Mouse (Mus musculus): ENCODE data around the gene Anxa9. TPM values are rescaled to one million over a fixed set of nuclear protein-coding genes. Genes with fewer than 3 reads are reported as not detected.

The Anxa9 gene
- polyA plus RNA-seq, 1 experiment from 2014 or later, result 0.84 TPM

DNA sequence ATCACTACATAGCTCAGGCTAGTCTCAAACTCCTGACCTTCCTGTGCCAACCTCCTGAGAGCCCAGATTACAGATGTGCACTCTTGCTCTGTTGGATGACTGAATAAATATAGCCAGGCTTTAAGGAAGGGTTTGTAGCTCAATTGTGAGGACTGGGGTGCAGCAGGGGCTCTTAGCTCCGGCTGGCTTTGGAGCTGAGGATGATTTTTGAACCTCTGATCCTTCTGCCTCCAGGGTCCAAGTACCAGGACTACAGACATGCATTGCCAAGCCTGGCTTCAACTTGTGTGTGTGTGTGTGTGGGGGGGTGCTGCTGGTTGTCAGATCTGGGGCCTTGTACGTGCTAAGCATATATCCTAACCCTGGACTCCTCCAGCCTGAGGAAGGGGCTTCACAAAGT is 14.1 kb downstream of the Anxa9 start:
- H3K36me3 ChIP-seq (ENCODE audit: control insufficient read depth, insufficient read depth, low read length), result peaks cover 17% of the 10 kb centered on the region
- no peak for ATAC-seq (replicated peaks; ENCODE audit: insufficient number of reproducible peaks, low FRiP score, low TSS enrichment)
- no peaks in the 10 kb centered on the region for H3K9me3 ChIP-seq (replicated peaks; ENCODE audit: control insufficient read depth, low read length)
- no peak overlapping the region for H3K4me3 ChIP-seq (ENCODE audit: low read depth, low read length)
- no peak overlapping the region for H3K9ac ChIP-seq (ENCODE audit: low read depth, low read length)
- WGBS (ENCODE audit: insufficient replicate concordance), result 87% methylated on average over 2 of the region's 2 CpGs
- H3K4me2 ChIP-seq, result no peak overlapping the region
- 0 out of 2 replicates have a peak overlapping the region, but pooled peaks have one; percentile 35 for H3K27ac ChIP-seq (ENCODE audit: low read depth, low read length)
- H3K27me3 ChIP-seq (ENCODE audit: control insufficient read depth, insufficient read depth, low read length), result no peaks in the 10 kb centered on the region
- no peaks in the 10 kb centered on the region for H3K4me1 ChIP-seq (ENCODE audit: control insufficient read depth, insufficient read depth, low read length)

GRCm38 (mm10) chr3:95291041-95291440 is 15.9 kb downstream of the Anxa9 start:
- Histone ChIP-seq H3K9ac (ENCODE audit: low read depth, low read length) (no peak overlapping the region), H3K4me3 (ENCODE audit: low read depth, low read length) (no peak overlapping the region), H3K27ac (ENCODE audit: low read depth, low read length) (no peak overlapping the region), H3K9me3 (replicated peaks; ENCODE audit: control insufficient read depth, low read length) (no peaks in the 10 kb centered on the region), H3K36me3 (ENCODE audit: control insufficient read depth, insufficient read depth, low read length) (peaks cover 20% of the 10 kb centered on the region), H3K4me2 (no peak overlapping the region), H3K27me3 (ENCODE audit: control insufficient read depth, insufficient read depth, low read length) (no peaks in the 10 kb centered on the region), H3K4me1 (ENCODE audit: control insufficient read depth, insufficient read depth, low read length) (no peaks in the 10 kb centered on the region)
- 78% methylated on average over 4 of the region's 4 CpGs for WGBS (ENCODE audit: insufficient replicate concordance)
- ATAC-seq (replicated peaks; ENCODE audit: insufficient number of reproducible peaks, low FRiP score, low TSS enrichment), result no peak

DNA sequence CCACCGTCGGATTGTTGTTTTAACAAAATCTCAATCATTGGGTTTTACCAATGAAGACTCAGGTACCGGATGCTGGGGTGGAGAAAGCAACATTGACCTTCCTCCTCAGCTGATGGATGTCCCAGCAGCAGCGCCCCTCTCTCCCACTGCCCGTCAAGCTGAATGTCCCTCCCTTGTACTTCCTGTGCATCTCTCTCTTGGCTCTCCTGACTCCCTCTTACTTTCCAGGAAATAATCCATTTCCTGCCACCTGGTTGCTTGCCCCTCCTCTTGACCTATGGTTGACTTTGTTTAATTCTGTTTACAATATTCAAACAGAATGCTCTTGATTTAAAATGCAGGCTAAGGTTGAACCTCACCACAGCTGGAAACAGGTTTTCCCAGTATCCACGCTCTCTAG is 16.8 kb downstream of the Anxa9 start:
- 70% methylated on average over 6 of the region's 6 CpGs for WGBS (ENCODE audit: insufficient replicate concordance)
- Histone ChIP-seq H3K9ac (ENCODE audit: low read depth, low read length) (no peak overlapping the region), H3K4me2 (no peak overlapping the region), H3K4me3 (ENCODE audit: low read depth, low read length) (no peak overlapping the region), H3K27ac (ENCODE audit: low read depth, low read length) (no peak overlapping the region), H3K36me3 (ENCODE audit: control insufficient read depth, insufficient read depth, low read length) (peaks cover 16% of the 10 kb centered on the region), H3K27me3 (ENCODE audit: control insufficient read depth, insufficient read depth, low read length) (no peaks in the 10 kb centered on the region), H3K9me3 (replicated peaks; ENCODE audit: control insufficient read depth, low read length) (no peaks in the 10 kb centered on the region), H3K4me1 (ENCODE audit: control insufficient read depth, insufficient read depth, low read length) (no peaks in the 10 kb centered on the region)
- ATAC-seq (replicated peaks; ENCODE audit: insufficient number of reproducible peaks, low FRiP score, low TSS enrichment), result no peak

DNA sequence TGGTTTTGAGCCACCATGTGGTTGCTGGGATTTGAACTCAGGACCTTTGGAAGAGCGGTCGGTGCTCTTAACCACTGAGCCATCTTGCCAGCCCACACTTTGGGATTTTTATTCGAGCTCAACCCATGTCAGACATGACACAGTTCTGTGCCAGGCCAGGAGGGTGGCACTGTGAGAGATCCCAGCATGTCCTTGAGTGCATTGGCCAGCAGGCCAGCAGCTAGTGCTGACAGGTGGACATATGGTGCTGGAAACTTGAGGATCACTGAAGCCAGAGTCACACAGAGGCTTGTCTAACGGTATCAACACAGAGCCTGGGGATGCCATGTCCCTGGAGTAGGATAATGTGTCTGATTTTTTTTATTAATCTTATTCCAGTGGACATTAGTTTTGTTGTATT is 17.6 kb downstream of the Anxa9 start:
- Histone ChIP-seq H3K9ac (ENCODE audit: low read depth, low read length) (no peak overlapping the region), H3K27ac (ENCODE audit: low read depth, low read length) (no peak overlapping the region), H3K4me2 (no peak overlapping the region), H3K9me3 (replicated peaks; ENCODE audit: control insufficient read depth, low read length) (no peaks in the 10 kb centered on the region), H3K27me3 (ENCODE audit: control insufficient read depth, insufficient read depth, low read length) (no peaks in the 10 kb centered on the region), H3K4me3 (ENCODE audit: low read depth, low read length) (no peak overlapping the region), H3K4me1 (ENCODE audit: control insufficient read depth, insufficient read depth, low read length) (peaks cover under 1% of the 10 kb centered on the region; the same call in 1 of the 2 replicates), H3K36me3 (ENCODE audit: control insufficient read depth, insufficient read depth, low read length) (peaks cover 16% of the 10 kb centered on the region)
- WGBS (ENCODE audit: insufficient replicate concordance), result 91% methylated on average over 4 of the region's 4 CpGs
- ATAC-seq (replicated peaks; ENCODE audit: insufficient number of reproducible peaks, low FRiP score, low TSS enrichment), result no peak

GRCm38 (mm10) chr3:95287541-95287940 is 19.4 kb downstream of the Anxa9 start:
- Histone ChIP-seq H3K36me3 (ENCODE audit: control insufficient read depth, insufficient read depth, low read length) (peaks cover 16% of the 10 kb centered on the region), H3K9me3 (replicated peaks; ENCODE audit: control insufficient read depth, low read length) (no peaks in the 10 kb centered on the region)
- WGBS (ENCODE audit: insufficient replicate concordance), result 88% methylated on average over 3 of the region's 3 CpGs

GRCm38 (mm10) chr3:95286510-95286909 is 20.5 kb downstream of the Anxa9 start:
- no peak for ATAC-seq (replicated peaks; ENCODE audit: insufficient number of reproducible peaks, low FRiP score, low TSS enrichment)
- Histone ChIP-seq H3K4me3 (ENCODE audit: low read depth, low read length) (no peak overlapping the region), H3K9ac (ENCODE audit: low read depth, low read length) (no peak overlapping the region), H3K4me1 (ENCODE audit: control insufficient read depth, insufficient read depth, low read length) (peaks cover 6% of the 10 kb centered on the region), H3K9me3 (replicated peaks; ENCODE audit: control insufficient read depth, low read length) (no peaks in the 10 kb centered on the region), H3K4me2 (no peak overlapping the region), H3K27ac (ENCODE audit: low read depth, low read length) (no peak overlapping the region), H3K36me3 (ENCODE audit: control insufficient read depth, insufficient read depth, low read length) (peaks cover 12% of the 10 kb centered on the region), H3K27me3 (ENCODE audit: control insufficient read depth, insufficient read depth, low read length) (no peaks in the 10 kb centered on the region)
- WGBS (ENCODE audit: insufficient replicate concordance), result 72% methylated on average over 7 of the region's 7 CpGs

More at GRCm38 (mm10) chr3:95287541-95287940, 19.4 kb downstream of the Anxa9 start:
- H3K9ac ChIP-seq (ENCODE audit: low read depth, low read length), result no peak overlapping the region
- ATAC-seq (replicated peaks; ENCODE audit: insufficient number of reproducible peaks, low FRiP score, low TSS enrichment), result no peak
- H3K27ac ChIP-seq (ENCODE audit: low read depth, low read length), result no peak overlapping the region
- no peaks in the 10 kb centered on the region for H3K27me3 ChIP-seq (ENCODE audit: control insufficient read depth, insufficient read depth, low read length)
- H3K4me2 ChIP-seq, result no peak overlapping the region
- peaks cover 6% of the 10 kb centered on the region for H3K4me1 ChIP-seq (ENCODE audit: control insufficient read depth, insufficient read depth, low read length)
- no peak overlapping the region for H3K4me3 ChIP-seq (ENCODE audit: low read depth, low read length)

GRCm38 (mm10) chr3:95286011-95286410 is 21.0 kb downstream of the Anxa9 start:
- H3K4me2 ChIP-seq, result no peak overlapping the region
- ATAC-seq (replicated peaks; ENCODE audit: insufficient number of reproducible peaks, low FRiP score, low TSS enrichment), result no peak
- peaks cover 12% of the 10 kb centered on the region for H3K36me3 ChIP-seq (ENCODE audit: control insufficient read depth, insufficient read depth, low read length)
- no peak overlapping the region for H3K9ac ChIP-seq (ENCODE audit: low read depth, low read length)
- WGBS (ENCODE audit: insufficient replicate concordance), result 56% methylated on average over 5 of the region's 5 CpGs
- H3K27ac ChIP-seq (ENCODE audit: low read depth, low read length), result no peak overlapping the region
- peaks cover 6% of the 10 kb centered on the region for H3K4me1 ChIP-seq (ENCODE audit: control insufficient read depth, insufficient read depth, low read length)
- no peaks in the 10 kb centered on the region for H3K9me3 ChIP-seq (replicated peaks; ENCODE audit: control insufficient read depth, low read length)
- no peaks in the 10 kb centered on the region for H3K27me3 ChIP-seq (ENCODE audit: control insufficient read depth, insufficient read depth, low read length)
- no peak overlapping the region for H3K4me3 ChIP-seq (ENCODE audit: low read depth, low read length)

DNA sequence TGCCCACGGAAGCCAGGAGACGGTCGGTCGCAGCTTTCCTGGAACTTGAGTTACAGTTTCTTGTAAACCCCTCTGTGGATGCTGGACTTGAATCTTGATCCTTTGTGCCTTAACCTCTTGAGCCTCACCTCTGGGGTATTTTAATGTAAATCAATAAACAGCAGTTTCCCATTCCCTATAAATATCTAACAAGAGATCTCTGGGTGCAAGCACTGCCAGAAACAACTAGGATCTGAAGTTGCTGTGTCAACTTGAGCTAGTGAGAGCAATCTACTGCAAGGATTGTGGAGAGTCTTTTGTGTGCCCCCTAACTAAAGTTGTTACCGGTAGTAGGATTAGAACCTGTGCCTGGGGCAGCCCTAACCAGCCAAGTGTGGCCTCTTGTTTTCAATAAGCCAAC is 21.6 kb downstream of the Anxa9 start:
- Histone ChIP-seq H3K4me2 (no peak overlapping the region), H3K4me3 (ENCODE audit: low read depth, low read length) (no peak overlapping the region), H3K4me1 (ENCODE audit: control insufficient read depth, insufficient read depth, low read length) (peaks cover 9% of the 10 kb centered on the region), H3K9me3 (replicated peaks; ENCODE audit: control insufficient read depth, low read length) (no peaks in the 10 kb centered on the region), H3K27me3 (ENCODE audit: control insufficient read depth, insufficient read depth, low read length) (no peaks in the 10 kb centered on the region), H3K36me3 (ENCODE audit: control insufficient read depth, insufficient read depth, low read length) (peaks cover 12% of the 10 kb centered on the region), H3K9ac (ENCODE audit: low read depth, low read length) (no peak overlapping the region), H3K27ac (ENCODE audit: low read depth, low read length) (no peak overlapping the region)
- 94% methylated on average over 5 of the region's 5 CpGs for WGBS (ENCODE audit: insufficient replicate concordance)
- ATAC-seq (replicated peaks; ENCODE audit: insufficient number of reproducible peaks, low FRiP score, low TSS enrichment), result no peak

DNA sequence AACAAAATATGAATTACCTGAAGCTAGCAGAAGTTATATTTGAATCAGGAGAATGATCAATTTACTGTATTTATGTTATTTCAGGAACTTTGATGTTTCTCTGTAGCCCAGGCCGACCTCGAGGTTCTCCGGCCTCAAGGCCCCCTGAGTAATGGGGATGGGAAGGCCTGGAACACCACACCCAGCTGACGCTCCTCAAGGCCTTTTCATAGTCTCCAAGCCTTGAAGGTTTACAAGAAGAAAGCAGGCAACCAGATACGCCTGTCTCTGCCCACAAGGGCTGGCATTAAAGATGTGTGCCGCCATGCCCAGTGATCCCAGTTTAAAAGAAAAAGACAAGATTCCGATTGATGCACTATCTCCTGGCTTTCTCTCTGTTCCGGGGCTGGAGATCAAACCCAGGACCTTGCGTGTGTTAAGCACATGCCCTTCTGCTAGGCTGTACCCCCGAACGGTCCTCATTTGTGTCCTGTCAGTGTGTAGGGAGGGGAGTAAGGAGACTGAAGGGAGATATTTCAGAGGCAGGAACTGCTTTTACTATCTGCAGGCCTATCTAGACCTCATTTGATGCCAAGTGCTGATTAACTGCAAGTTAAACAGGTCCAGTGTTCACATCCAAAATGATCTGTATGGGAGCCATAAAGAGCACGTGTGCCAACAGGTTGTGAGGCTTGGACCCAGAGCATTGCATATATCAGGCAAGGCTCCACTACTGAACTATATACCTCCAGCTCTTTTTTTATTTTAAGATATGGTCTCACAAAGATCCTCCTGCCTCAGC is 22.3 kb downstream of the Anxa9 start:
- Histone ChIP-seq H3K9ac (ENCODE audit: low read depth, low read length) (no peak overlapping the region), H3K27me3 (ENCODE audit: control insufficient read depth, insufficient read depth, low read length) (no peaks in the 10 kb centered on the region), H3K4me1 (ENCODE audit: control insufficient read depth, insufficient read depth, low read length) (peaks cover 9% of the 10 kb centered on the region), H3K9me3 (replicated peaks; ENCODE audit: control insufficient read depth, low read length) (no peaks in the 10 kb centered on the region), H3K4me2 (peak overlapping the region; percentile 81), H3K27ac (ENCODE audit: low read depth, low read length) (no peak overlapping the region), H3K4me3 (ENCODE audit: low read depth, low read length) (no peak overlapping the region), H3K36me3 (ENCODE audit: control insufficient read depth, insufficient read depth, low read length) (peaks cover 11% of the 10 kb centered on the region)
- 89% methylated on average over 12 of the region's 12 CpGs for WGBS (ENCODE audit: insufficient replicate concordance)
- no peak for ATAC-seq (replicated peaks; ENCODE audit: insufficient number of reproducible peaks, low FRiP score, low TSS enrichment)
